Mouse (Mus musculus): ENCODE data around the gene Otx1. TPM values are rescaled to one million over a fixed set of nuclear protein-coding genes. Genes with fewer than 3 reads are reported as not detected.

Otx1 gene
- polyA plus RNA-seq, 1 experiment from 2014 or later = 5.9 TPM

- Histone ChIP-seq H3K9me3 (replicated peaks; ENCODE audit: control insufficient read depth, low read length) (no peaks in the 10 kb centered on the region), H3K4me3 (ENCODE audit: low read depth, low read length) (peak overlapping the region; percentile 7; the same call in 1 of the 2 replicates), H3K36me3 (replicated peaks; ENCODE audit: control insufficient read depth, insufficient read depth, low read depth, low read length) (no peaks in the 10 kb centered on the region), H3K4me1 (ENCODE audit: control insufficient read depth, insufficient read depth, low read length) (peaks cover 3% of the 10 kb centered on the region; the same call in 1 of the 2 replicates), H3K4me2 (ENCODE audit: low read depth, low read length) (peak overlapping the region; percentile 35; the same call in 1 of the 2 replicates), H3K9ac (replicated peaks; ENCODE audit: low read length) (peak overlapping the region; percentile 48), H3K27ac (replicated peaks; ENCODE audit: low read depth, low read length) (no peak overlapping the region), H3K27me3 (ENCODE audit: control insufficient read depth, insufficient read depth, low read length) (peaks cover 64% of the 10 kb centered on the region)
- DNase-seq (ENCODE audit: low spot score) (peak; percentile 43), ATAC-seq (replicated peaks; ENCODE audit: insufficient number of reproducible peaks, low FRiP score, low TSS enrichment, low read depth) (no peak)
- WGBS = under 1% methylated on average over 31 of the region's 31 CpGs
Observed at GRCm38 (mm10) chr11:22003341-22003981, 764 bp upstream of the Otx1 start.

GRCm38 (mm10) chr11:22002062-22002782, 475 bp downstream of the Otx1 start:
- H3K4me1 ChIP-seq (ENCODE audit: control insufficient read depth, insufficient read depth, low read length) = peaks cover 2% of the 10 kb centered on the region
- DNase-seq (ENCODE audit: low spot score) (no peak), ATAC-seq (replicated peaks; ENCODE audit: insufficient number of reproducible peaks, low FRiP score, low TSS enrichment, low read depth) (no peak)
- peak overlapping the region; percentile 56 for H3K27ac ChIP-seq (replicated peaks; ENCODE audit: low read depth, low read length)
- H3K4me3 ChIP-seq (ENCODE audit: low read depth, low read length) = peak overlapping the region; percentile 59
- H3K27me3 ChIP-seq (ENCODE audit: control insufficient read depth, insufficient read depth, low read length) = peaks cover 64% of the 10 kb centered on the region
- peak overlapping the region; percentile 60 for H3K9ac ChIP-seq (replicated peaks; ENCODE audit: low read length)
- H3K9me3 ChIP-seq (replicated peaks; ENCODE audit: control insufficient read depth, low read length) = no peaks in the 10 kb centered on the region
- peak overlapping the region; percentile 92 for H3K4me2 ChIP-seq (ENCODE audit: low read depth, low read length)
- H3K36me3 ChIP-seq (replicated peaks; ENCODE audit: control insufficient read depth, insufficient read depth, low read depth, low read length) = no peaks in the 10 kb centered on the region
- 0% methylated on average over 34 of the region's 34 CpGs for WGBS

GRCm38 (mm10) chr11:22001321-22002061, 1.2 kb downstream of the Otx1 start:
- H3K36me3 ChIP-seq (replicated peaks; ENCODE audit: control insufficient read depth, insufficient read depth, low read depth, low read length) = no peaks in the 10 kb centered on the region
- H3K27me3 ChIP-seq (ENCODE audit: control insufficient read depth, insufficient read depth, low read length) = peaks cover 62% of the 10 kb centered on the region
- H3K9ac ChIP-seq (replicated peaks; ENCODE audit: low read length) = peak overlapping the region; percentile 60
- no peaks in the 10 kb centered on the region for H3K9me3 ChIP-seq (replicated peaks; ENCODE audit: control insufficient read depth, low read length)
- WGBS = under 1% methylated on average over 59 of the region's 59 CpGs
- H3K27ac ChIP-seq (replicated peaks; ENCODE audit: low read depth, low read length) = peak overlapping the region; percentile 56
- peak overlapping the region; percentile 59 for H3K4me3 ChIP-seq (ENCODE audit: low read depth, low read length)
- H3K4me1 ChIP-seq (ENCODE audit: control insufficient read depth, insufficient read depth, low read length) = peaks cover 3% of the 10 kb centered on the region; the same call in 1 of the 2 replicates
- ATAC-seq (replicated peaks; ENCODE audit: insufficient number of reproducible peaks, low FRiP score, low TSS enrichment, low read depth) (peak; percentile 90), DNase-seq (ENCODE audit: low spot score) (peak; percentile 81)
- H3K4me2 ChIP-seq (ENCODE audit: low read depth, low read length) = peak overlapping the region; percentile 92

GRCm38 (mm10) chr11:22000316-22001076, 2.2 kb downstream of the Otx1 start:
- peak overlapping the region; percentile 32 for H3K9ac ChIP-seq (replicated peaks; ENCODE audit: low read length)
- DNase-seq (ENCODE audit: low spot score) = no peak
- 2% methylated on average over 44 of the region's 48 CpGs for WGBS
- H3K27me3 ChIP-seq (ENCODE audit: control insufficient read depth, insufficient read depth, low read length) = peaks cover 64% of the 10 kb centered on the region
- H3K27ac ChIP-seq (replicated peaks; ENCODE audit: low read depth, low read length) = no peak overlapping the region
- peak overlapping the region; percentile 59 for H3K4me3 ChIP-seq (ENCODE audit: low read depth, low read length)
- H3K9me3 ChIP-seq (replicated peaks; ENCODE audit: control insufficient read depth, low read length) = no peaks in the 10 kb centered on the region
- H3K4me1 ChIP-seq (ENCODE audit: control insufficient read depth, insufficient read depth, low read length) = peaks cover 4% of the 10 kb centered on the region
- ATAC-seq (replicated peaks; ENCODE audit: insufficient number of reproducible peaks, low FRiP score, low TSS enrichment, low read depth) = no peak
- H3K4me2 ChIP-seq (ENCODE audit: low read depth, low read length) = peak overlapping the region; percentile 92
- no peaks in the 10 kb centered on the region for H3K36me3 ChIP-seq (replicated peaks; ENCODE audit: control insufficient read depth, insufficient read depth, low read depth, low read length)

- peaks cover 60% of the 10 kb centered on the region for H3K27me3 ChIP-seq (ENCODE audit: control insufficient read depth, insufficient read depth, low read length)
- H3K27ac ChIP-seq (replicated peaks; ENCODE audit: low read depth, low read length) = no peak overlapping the region
- peak overlapping the region; percentile 59 for H3K4me3 ChIP-seq (ENCODE audit: low read depth, low read length)
- peak overlapping the region; percentile 32 for H3K9ac ChIP-seq (replicated peaks; ENCODE audit: low read length)
- peak overlapping the region; percentile 7; the same call in 1 of the 2 replicates for H3K4me2 ChIP-seq (ENCODE audit: low read depth, low read length)
- no peaks in the 10 kb centered on the region for H3K9me3 ChIP-seq (replicated peaks; ENCODE audit: control insufficient read depth, low read length)
- no peak for ATAC-seq (replicated peaks; ENCODE audit: insufficient number of reproducible peaks, low FRiP score, low TSS enrichment, low read depth)
- no peaks in the 10 kb centered on the region for H3K36me3 ChIP-seq (replicated peaks; ENCODE audit: control insufficient read depth, insufficient read depth, low read depth, low read length)
- DNase-seq (ENCODE audit: low spot score) = no peak
- WGBS = 3% methylated on average over 31 of the region's 31 CpGs
- H3K4me1 ChIP-seq (ENCODE audit: control insufficient read depth, insufficient read depth, low read length) = peaks cover 4% of the 10 kb centered on the region
Observed at GRCm38 (mm10) chr11:21999396-22000315, 3.0 kb downstream of the Otx1 start.

GRCm38 (mm10) chr11:21998141-21999047, 4.3 kb downstream of the Otx1 start:
- Histone ChIP-seq H3K4me2 (ENCODE audit: low read depth, low read length) (peak overlapping the region; percentile 16; the same call in 1 of the 2 replicates), H3K27me3 (ENCODE audit: control insufficient read depth, insufficient read depth, low read length) (peaks cover 61% of the 10 kb centered on the region), H3K36me3 (replicated peaks; ENCODE audit: control insufficient read depth, insufficient read depth, low read depth, low read length) (no peaks in the 10 kb centered on the region), H3K9ac (replicated peaks; ENCODE audit: low read length) (no peak overlapping the region; the same call in 1 of the 2 replicates), H3K4me3 (ENCODE audit: low read depth, low read length) (peak overlapping the region; percentile 6; the same call in 1 of the 2 replicates), H3K4me1 (ENCODE audit: control insufficient read depth, insufficient read depth, low read length) (peaks cover 5% of the 10 kb centered on the region), H3K27ac (replicated peaks; ENCODE audit: low read depth, low read length) (no peak overlapping the region), H3K9me3 (replicated peaks; ENCODE audit: control insufficient read depth, low read length) (no peaks in the 10 kb centered on the region)
- WGBS = 6% methylated on average over 32 of the region's 32 CpGs
- ATAC-seq (replicated peaks; ENCODE audit: insufficient number of reproducible peaks, low FRiP score, low TSS enrichment, low read depth) (no peak), DNase-seq (ENCODE audit: low spot score) (no peak)

All from embryonic facial prominence, embryonic 11.5 days (tissue).